Mouse (Mus musculus) cerebellum, adult 2 months (tissue): ENCODE data around the gene Yif1a.

Source experiments
- CTCF ChIP-seq: fragments of 200-500 bp; IDR thresholded peaks from 2 replicates; pipeline ENCODE4 v1.5.1; 2011; ENCODE audit warnings: low read depth, mild to moderate bottlenecking, control low read depth, low read length, moderate library complexity, borderline replicate concordance; ENCODE audit not compliant: insufficient read depth
- POLR2A ChIP-seq: fragments of 200-500 bp; IDR thresholded peaks from 2 replicates; pipeline ENCODE4 v1.6.1; 2011; ENCODE audit warnings: low read length, control low read depth, borderline replicate concordance; ENCODE audit not compliant: insufficient read depth

- TF ChIP-seq CTCF (no peak), POLR2A (no peak)
Observed at GRCm38 (mm10) chr19:5084834-5085144, 3.5 kb upstream of the Yif1a start.
